Mouse (Mus musculus) hindbrain, embryonic 11.5 days (tissue): ENCODE data around the gene Pdcd4. TPM values are rescaled to one million over a fixed set of nuclear protein-coding genes. Genes with fewer than 3 reads are reported as not detected.
"Not testable (repeated sequence)": the region's sequence is repeated elsewhere in the genome, so short reads cannot be mapped to it uniquely, and the experiment has no call there.

Source experiments
- ATAC-seq: fragments of 200-750 bp; cut with Nextera tagmentation; 2 replicates; pipeline ENCODE4 v1.8.0; 2017; ENCODE audit warnings: mild to moderate bottlenecking, moderate TSS enrichment, moderate library complexity; ENCODE audit not compliant: low FRiP score
- DNase-seq: peaks from one replicate; pipeline ENCODE4 v3.0.0-alpha.2; 2015; ENCODE audit warnings: low spot score
- H3K27ac ChIP-seq: fragments of 300-500 bp; sonication (generic); 2 replicates; pipeline ENCODE4 v1.5.1; 2014; ENCODE audit warnings: mild to moderate bottlenecking, low read depth, low read length
- H3K27me3 ChIP-seq: fragments of 300-500 bp; sonication (generic); 2 replicates; pipeline ENCODE4 v1.6.1; 2014; ENCODE audit warnings: mild to moderate bottlenecking, low read length, moderate library complexity, mixed read lengths; ENCODE audit not compliant: control insufficient read depth, insufficient read depth
- H3K36me3 ChIP-seq: fragments of 300-500 bp; sonication (generic); 2 replicates; pipeline ENCODE4 v1.6.1; 2014; ENCODE audit warnings: mild to moderate bottlenecking, low read length, moderate library complexity, mixed read lengths; ENCODE audit not compliant: control insufficient read depth, insufficient read depth
- H3K4me1 ChIP-seq: fragments of 300-500 bp; sonication (generic); replicated peaks from 2 replicates; pipeline ENCODE4 v1.6.1; 2014; ENCODE audit warnings: low read length, mixed read lengths; ENCODE audit not compliant: control insufficient read depth, insufficient read depth
- H3K4me2 ChIP-seq: fragments of 300-500 bp; sonication (generic); replicated peaks from 2 replicates; pipeline ENCODE4 v1.6.1; 2014; ENCODE audit warnings: mild to moderate bottlenecking, low read depth, low read length
- H3K4me3 ChIP-seq: fragments of 300-500 bp; sonication (generic); 2 replicates; pipeline ENCODE4 v1.5.1; 2014; ENCODE audit warnings: low read depth, low read length
- H3K9ac ChIP-seq: fragments of 300-500 bp; sonication (generic); 2 replicates; pipeline ENCODE4 v1.6.1; 2014; ENCODE audit warnings: low read depth, low read length
- H3K9me3 ChIP-seq: fragments of 300-500 bp; sonication (generic); 2 replicates; pipeline ENCODE4 v1.6.1; 2016; ENCODE audit warnings: low read length; ENCODE audit not compliant: control insufficient read depth
- WGBS: fragments of 180-500 bp; shearing (Covaris S2); extraction: QIAGEN DNeasy Blood & Tissue Kit; methylation state at CpG from one replicate; pipeline ENCODE4 v1.1.7; 2014; 5-methylcytosine and 5-hydroxymethylcytosine counted together
- polyA plus RNA-seq: library from polyadenylated mRNA; unstranded; fragments of >200 nt; fragmentation: Nextera tagmentation; extraction: Ambion mirVana; gene quantifications from 2 replicates; pipeline ENCODE4 v1.2.1, GENCODE M21; 2014

Gene Pdcd4
- polyA plus RNA-seq, 1 experiment from 2014 or later = 82.4 TPM

DNA sequence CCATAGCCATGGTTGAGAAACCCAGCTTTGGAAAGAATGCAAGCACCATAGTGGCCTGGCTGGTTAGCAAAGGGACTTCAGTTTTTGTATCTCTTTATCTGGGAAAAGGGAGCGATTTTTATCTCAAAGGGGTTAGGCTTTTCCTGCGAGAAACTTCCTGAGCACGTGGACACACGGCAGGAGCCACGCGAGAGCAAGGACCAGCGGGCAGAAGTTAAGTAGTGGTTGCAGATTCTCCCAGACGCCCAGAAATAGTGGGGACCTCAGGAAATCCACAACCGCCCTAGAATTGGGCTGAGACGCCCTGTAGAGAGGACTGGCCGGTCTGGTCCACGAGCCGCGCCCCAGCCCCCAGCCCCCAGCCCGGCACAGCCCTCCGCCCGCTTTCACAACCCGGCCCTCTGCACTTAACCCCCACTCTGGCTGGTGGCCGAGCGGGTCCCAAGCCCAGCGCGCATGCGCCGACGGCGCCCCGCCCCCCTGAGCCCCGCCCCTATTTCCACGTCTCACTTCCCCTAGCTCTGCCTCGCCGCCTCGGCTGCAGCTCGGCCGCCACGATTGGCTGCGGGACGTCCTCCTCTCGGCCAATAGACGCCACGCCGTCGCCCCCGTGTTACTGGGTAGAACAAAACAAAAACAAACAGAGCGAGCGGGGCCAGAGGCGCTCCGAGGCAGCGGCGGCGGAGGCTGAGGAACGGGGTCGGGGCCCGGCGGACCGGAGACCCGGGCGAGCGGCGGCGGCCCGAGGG lies 10.9 kb downstream of the Pdcd4 start:
- Histone ChIP-seq H3K27ac (peak overlapping the region; percentile 85), H3K4me3 (peak overlapping the region; percentile 95), H3K4me1 (no peaks in the 10 kb centered on the region), H3K36me3 (no peaks in the 10 kb centered on the region), H3K9me3 (no peaks in the 10 kb centered on the region), H3K27me3 (no peaks in the 10 kb centered on the region), H3K9ac (peak overlapping the region; percentile 88), H3K4me2 (peak overlapping the region; percentile 70)
- WGBS = under 1% methylated on average over 31 of the region's 61 CpGs
- ATAC-seq (peak; percentile 99), DNase-seq (peak; percentile 98)

- WGBS = under 1% methylated on average over 50 of the region's 83 CpGs
- peak overlapping the region; percentile 70 for H3K4me2 ChIP-seq
- peak; percentile 75 for ATAC-seq
Observed at GRCm38 (mm10) chr19:53903507-53904321, 11.7 kb downstream of the Pdcd4 start.

GRCm38 (mm10) chr19:53904833-53905480 lies 12.9 kb downstream of the Pdcd4 start:
- Histone ChIP-seq H3K27me3 (no peaks in the 10 kb centered on the region), H3K4me1 (no peaks in the 10 kb centered on the region), H3K9me3 (no peaks in the 10 kb centered on the region), H3K4me3 (peak overlapping the region; percentile 95; the same call in 1 of the 2 replicates), H3K4me2 (no peak overlapping the region), H3K36me3 (no peaks in the 10 kb centered on the region), H3K9ac (no peak overlapping the region), H3K27ac (no peak overlapping the region)
- DNase-seq = no peak
- WGBS = 83% methylated on average over 7 of the region's 7 CpGs
- no peak for ATAC-seq

More at GRCm38 (mm10) chr19:53903507-53904321, 11.7 kb downstream of the Pdcd4 start:
- Histone ChIP-seq H3K4me1 (no peaks in the 10 kb centered on the region), H3K27ac (peak overlapping the region; percentile 85), H3K27me3 (no peaks in the 10 kb centered on the region), H3K4me3 (peak overlapping the region; percentile 95), H3K9ac (peak overlapping the region; percentile 88), H3K36me3 (no peaks in the 10 kb centered on the region), H3K9me3 (no peaks in the 10 kb centered on the region)
- DNase-seq = peak; percentile 68

DNA sequence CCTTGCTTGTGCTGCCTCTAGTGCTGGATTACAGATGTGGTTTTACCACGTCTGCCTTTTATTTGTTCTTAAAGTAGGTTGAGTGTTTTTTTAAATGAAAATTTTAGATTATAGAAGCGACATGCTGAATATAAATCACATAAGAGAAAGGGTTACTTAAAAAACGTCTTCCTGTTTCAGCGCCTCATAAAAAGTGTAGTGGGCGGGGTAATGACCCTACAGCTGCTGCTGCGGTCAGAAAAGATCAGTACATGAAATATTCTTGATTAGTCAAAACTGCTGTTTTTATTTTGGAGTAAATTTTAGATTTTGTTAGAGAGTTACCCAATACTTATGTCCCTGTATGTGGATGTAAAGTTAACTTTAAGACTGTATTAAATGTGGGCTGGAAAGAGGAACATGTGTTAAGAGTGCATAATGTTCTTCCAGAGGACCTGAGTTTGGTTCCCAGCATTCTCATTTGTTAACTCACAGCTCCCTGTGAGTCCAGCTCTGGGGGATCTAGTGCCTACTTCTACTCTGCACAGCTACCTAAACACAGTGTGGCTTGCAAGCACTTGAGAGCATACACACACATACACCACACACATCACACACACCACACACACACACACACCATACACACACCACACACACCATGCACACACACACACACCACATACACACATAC lies 14.1 kb downstream of the Pdcd4 start:
- WGBS = 80% methylated on average over 6 of the region's 6 CpGs
- H3K4me2 ChIP-seq = no peak overlapping the region
- no peak for DNase-seq

DNA sequence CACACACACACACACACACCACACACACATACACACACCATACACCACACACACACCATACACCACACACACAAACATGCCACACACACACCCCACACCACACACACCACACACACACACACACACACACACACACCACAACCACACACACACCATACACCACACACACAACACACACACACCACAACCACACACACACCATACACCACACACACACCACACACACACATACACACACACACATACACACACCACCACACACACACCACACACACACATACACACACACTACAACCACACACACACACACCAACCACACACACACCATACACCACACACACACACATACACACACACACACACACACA lies 14.7 kb downstream of the Pdcd4 start:
- not testable (repeated sequence) for H3K9ac ChIP-seq, ATAC-seq, H3K36me3 ChIP-seq, DNase-seq, H3K4me3 ChIP-seq, H3K4me2 ChIP-seq, H3K9me3 ChIP-seq, H3K4me1 ChIP-seq, H3K27ac ChIP-seq, H3K27me3 ChIP-seq

More for the DNA sequence above, 14.1 kb downstream of the Pdcd4 start:
- Histone ChIP-seq H3K4me1 (no peaks in the 10 kb centered on the region), H3K4me3 (no peak overlapping the region), H3K9ac (no peak overlapping the region), H3K27ac (no peak overlapping the region), H3K36me3 (no peaks in the 10 kb centered on the region), H3K9me3 (no peaks in the 10 kb centered on the region), H3K27me3 (no peaks in the 10 kb centered on the region)
- no peak for ATAC-seq

GRCm38 (mm10) chr19:53914950-53915349 lies 22.9 kb downstream of the Pdcd4 start:
- Histone ChIP-seq H3K9me3 (no peaks in the 10 kb centered on the region), H3K36me3 (0 out of 2 replicates have a peak, but pooled peaks cover 2% of the 10 kb centered on the region), H3K27ac (no peak overlapping the region), H3K4me1 (no peaks in the 10 kb centered on the region), H3K27me3 (no peaks in the 10 kb centered on the region), H3K9ac (no peak overlapping the region), H3K4me3 (no peak overlapping the region), H3K4me2 (no peak overlapping the region)
- no peak for ATAC-seq
- WGBS = 97% methylated on average over 4 of the region's 4 CpGs
- DNase-seq = no peak

DNA sequence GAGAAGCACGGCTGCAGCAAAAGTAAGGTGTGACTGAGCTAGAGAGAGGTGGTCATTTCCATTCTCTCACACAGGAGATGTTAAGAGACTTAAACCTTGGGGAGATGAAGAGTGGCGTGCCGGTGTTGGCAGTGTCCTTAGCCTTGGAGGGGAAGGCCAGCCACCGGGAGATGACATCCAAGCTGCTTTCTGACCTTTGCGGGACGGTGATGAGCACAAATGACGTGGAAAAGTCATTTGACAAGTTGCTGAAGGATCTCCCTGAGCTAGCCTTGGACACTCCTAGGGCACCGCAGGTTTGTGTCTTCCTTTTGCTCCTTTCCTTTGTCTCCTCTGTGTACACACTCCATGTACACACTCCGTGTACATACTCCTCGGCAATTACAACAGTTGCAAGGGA lies 27.5 kb downstream of the Pdcd4 start:
- H3K4me3 ChIP-seq = no peak overlapping the region
- ATAC-seq (no peak), DNase-seq (no peak)
- H3K9ac ChIP-seq = no peak overlapping the region
- WGBS = 94% methylated on average over 10 of the region's 10 CpGs
- H3K27ac ChIP-seq = no peak overlapping the region
- H3K27me3 ChIP-seq = no peaks in the 10 kb centered on the region
- H3K4me1 ChIP-seq = no peaks in the 10 kb centered on the region
- no peak overlapping the region for H3K4me2 ChIP-seq
- 0 out of 2 replicates have a peak, but pooled peaks cover 3% of the 10 kb centered on the region for H3K36me3 ChIP-seq
- H3K9me3 ChIP-seq = no peaks in the 10 kb centered on the region

- not testable (repeated sequence) for H3K4me3 ChIP-seq, ATAC-seq, H3K4me2 ChIP-seq, H3K27me3 ChIP-seq, DNase-seq, H3K27ac ChIP-seq, H3K4me1 ChIP-seq, H3K9ac ChIP-seq, H3K36me3 ChIP-seq, H3K9me3 ChIP-seq
- 95% methylated on average over 3 of the region's 3 CpGs for WGBS
Observed at GRCm38 (mm10) chr19:53921996-53922395, 30.0 kb downstream of the Pdcd4 start.
